Mouse (Mus musculus) small intestine, adult 2 months (tissue): Measurements from ENCODE around the gene Cyp2c23. TPM values are rescaled to one million over a fixed set of nuclear protein-coding genes. Genes with fewer than 3 reads are reported as not detected.

Experiments
- H3K27ac ChIP-seq: fragments of 200-500 bp; 2 replicates; pipeline ENCODE4 v1.5.1; 2012; ENCODE audit warnings: low read depth, low read length, control low read depth, inconsistent platforms; ENCODE audit not compliant: insufficient read depth
- H3K27me3 ChIP-seq: fragments of 200-500 bp; 2 replicates; pipeline ENCODE4 v1.6.1; 2012; ENCODE audit warnings: mild to moderate bottlenecking, moderate library complexity, low read length, inconsistent platforms; ENCODE audit not compliant: control insufficient read depth, insufficient read depth
- H3K36me3 ChIP-seq: fragments of 200-500 bp; 2 replicates; pipeline ENCODE4 v1.6.1; 2012; ENCODE audit warnings: mild to moderate bottlenecking, low read length, control low read depth, inconsistent platforms; ENCODE audit not compliant: control insufficient read depth, insufficient read depth
- H3K4me1 ChIP-seq: fragments of 200-500 bp; 2 replicates; pipeline ENCODE4 v1.6.1; 2012; ENCODE audit warnings: low read length, inconsistent platforms, mixed read lengths; ENCODE audit not compliant: control insufficient read depth, insufficient read depth, insufficient read length
- H3K4me3 ChIP-seq: fragments of 200-500 bp; 2 replicates; pipeline ENCODE4 v1.5.1; 2012; ENCODE audit warnings: low read depth, mild to moderate bottlenecking, control low read depth, inconsistent platforms, low read length, moderate library complexity
- CTCF ChIP-seq: fragments of 200-500 bp; IDR thresholded peaks from 2 replicates; pipeline ENCODE4 v1.5.1; 2012; ENCODE audit warnings: low read depth, mild to moderate bottlenecking, control low read depth, inconsistent platforms, low read length, moderate library complexity, mixed read lengths; ENCODE audit not compliant: insufficient replicate concordance, insufficient read length; ENCODE audit errors: extremely low read depth
- POLR2A ChIP-seq: fragments of 200-500 bp; IDR thresholded peaks from 2 replicates; pipeline ENCODE4 v1.6.1; 2012; ENCODE audit warnings: low read depth, mild to moderate bottlenecking, control low read depth, inconsistent platforms, low read length, moderate library complexity
- WGBS: fragments of 180-500 bp; shearing (Covaris S2); methylation state at CpG from one replicate; pipeline ENCODE4 v1.1.7; 2018; 5-methylcytosine and 5-hydroxymethylcytosine counted together
- polyA plus RNA-seq: library from polyadenylated mRNA; depleted of rRNA; stranded (reverse); fragments of >200 nt; gene quantifications from 2 replicates; pipeline ENCODE4 v1.2.3, GENCODE M21; 2012

Gene Cyp2c23
- polyA plus RNA-seq, 1 experiment: 0.71 TPM

DNA sequence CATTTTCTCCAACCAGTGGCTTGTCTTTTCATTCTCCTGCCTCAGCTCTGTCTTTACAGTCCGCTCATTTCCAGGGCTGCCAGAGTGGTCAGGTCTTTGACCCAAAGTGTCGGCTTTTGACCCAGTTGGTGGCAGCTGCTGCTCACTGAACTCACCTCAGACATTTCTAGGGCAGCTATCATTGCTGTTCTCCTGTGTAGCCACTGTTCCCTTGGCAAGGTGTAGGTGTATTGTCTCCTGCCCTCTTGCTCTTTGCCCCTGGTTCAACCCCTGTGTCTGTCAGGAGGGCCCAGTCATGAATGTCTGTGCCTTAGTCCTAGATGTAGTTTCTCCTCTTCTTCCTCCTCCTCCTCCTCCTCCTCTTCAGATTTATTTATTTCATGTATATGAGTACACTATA lies 24.7 kb downstream of the Cyp2c23 start:
- H3K36me3 ChIP-seq: no peaks in the 10 kb centered on the region

DNA sequence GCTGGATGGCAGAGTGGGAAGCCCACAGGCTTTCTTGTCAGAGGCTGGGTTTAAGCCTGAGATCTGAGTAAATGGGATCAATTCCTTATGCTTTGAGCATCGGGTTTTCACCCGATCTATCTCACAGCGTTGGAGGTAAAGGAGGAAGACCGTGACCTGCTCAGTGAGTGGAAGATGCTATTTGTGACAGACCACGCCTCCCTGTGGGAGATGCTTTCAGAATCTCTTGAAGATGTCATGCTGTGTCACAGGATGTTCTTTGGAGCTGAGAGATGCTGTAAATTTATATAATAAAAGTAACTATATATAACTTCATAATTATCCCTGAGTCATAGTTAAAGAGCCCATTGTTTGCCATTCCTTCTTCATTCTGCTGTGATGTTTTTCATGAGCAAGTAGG lies 28.3 kb downstream of the Cyp2c23 start:
- Histone ChIP-seq H3K27ac (no peak overlapping the region), H3K4me1 (peaks cover 2% of the 10 kb centered on the region; the same call in 1 of the 2 replicates), H3K4me3 (no peak overlapping the region), H3K36me3 (no peaks in the 10 kb centered on the region), H3K27me3 (no peaks in the 10 kb centered on the region)
- WGBS: 86% methylated on average over 5 of the region's 5 CpGs
- TF ChIP-seq CTCF (no peak), POLR2A (no peak)

More for the DNA sequence above, 24.7 kb downstream of the Cyp2c23 start:
- no peaks in the 10 kb centered on the region for H3K27me3 ChIP-seq
- H3K4me1 ChIP-seq: peaks cover 2% of the 10 kb centered on the region; the same call in 1 of the 2 replicates
- WGBS: 78% methylated on average over 2 of the region's 2 CpGs
- TF ChIP-seq POLR2A (no peak), CTCF (no peak)
- no peak overlapping the region for H3K27ac ChIP-seq
- H3K4me3 ChIP-seq: no peak overlapping the region

DNA sequence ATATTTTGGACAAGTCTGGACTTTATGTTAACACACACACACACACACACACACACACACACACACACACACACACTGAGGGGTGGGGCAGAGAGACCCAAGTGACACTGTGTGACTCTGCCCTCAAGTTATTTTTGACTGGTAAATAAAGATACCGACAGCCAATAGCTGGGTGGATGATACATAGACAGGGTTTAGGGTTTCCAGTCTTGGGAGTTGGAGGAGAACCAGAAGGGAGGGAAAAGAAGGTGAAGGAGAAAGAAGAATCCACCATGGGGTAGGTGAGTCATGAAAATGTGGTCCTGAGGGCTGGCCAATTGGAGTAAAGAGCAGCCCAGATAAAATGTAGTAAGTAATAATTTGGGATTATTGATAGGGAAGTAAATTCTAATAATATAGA lies 28.9 kb downstream of the Cyp2c23 start:
- TF ChIP-seq POLR2A (no peak), CTCF (no peak)
- no peak overlapping the region for H3K4me3 ChIP-seq
- peaks cover 2% of the 10 kb centered on the region; the same call in 1 of the 2 replicates for H3K4me1 ChIP-seq
- no peak overlapping the region for H3K27ac ChIP-seq
- WGBS: 59% methylated on average over 1 of the region's 1 CpGs
- no peaks in the 10 kb centered on the region for H3K27me3 ChIP-seq
- H3K36me3 ChIP-seq: no peaks in the 10 kb centered on the region

DNA sequence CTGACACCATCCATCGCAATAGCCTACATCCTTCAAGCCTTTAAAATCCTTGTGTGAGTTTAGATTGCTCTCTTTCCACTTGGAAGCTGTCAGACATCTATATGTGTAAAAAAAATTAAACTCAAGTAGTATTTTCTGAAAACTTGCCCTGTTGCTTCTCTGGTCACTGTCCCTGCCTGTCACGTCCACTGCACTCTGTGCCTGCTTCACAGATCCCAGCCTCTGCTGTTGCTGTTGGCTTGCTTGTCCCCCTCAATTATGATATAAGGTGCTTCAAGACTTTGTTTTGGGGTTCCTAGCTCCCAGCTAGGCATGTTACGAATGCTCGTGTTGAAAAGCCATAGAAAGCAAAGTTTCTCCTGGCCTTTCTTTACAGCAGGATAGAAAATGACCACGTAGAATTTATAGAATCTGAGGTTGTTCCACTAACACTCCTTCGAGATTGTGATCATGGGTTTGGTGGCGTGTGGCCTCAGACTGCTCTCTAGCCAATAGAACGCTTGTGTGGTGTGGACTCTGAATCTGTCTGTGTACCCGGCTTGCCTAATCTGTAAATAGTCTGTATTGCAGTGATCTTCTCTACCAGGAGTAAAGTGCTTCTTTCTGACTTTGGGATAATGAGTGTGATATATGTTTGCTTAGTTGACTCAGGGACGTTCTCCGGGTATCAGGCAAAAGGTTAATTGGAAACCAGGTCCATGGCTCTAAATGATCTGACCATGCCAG lies 30.0 kb downstream of the Cyp2c23 start:
- no peaks in the 10 kb centered on the region for H3K27me3 ChIP-seq
- WGBS: 48% methylated on average over 11 of the region's 11 CpGs
- H3K4me1 ChIP-seq: no peaks in the 10 kb centered on the region; the same call in 1 of the 2 replicates
- no peaks in the 10 kb centered on the region for H3K36me3 ChIP-seq
- no peak overlapping the region for H3K4me3 ChIP-seq
- no peak overlapping the region for H3K27ac ChIP-seq
- no peak for TF ChIP-seq CTCF
- TF ChIP-seq POLR2A: no peak

DNA sequence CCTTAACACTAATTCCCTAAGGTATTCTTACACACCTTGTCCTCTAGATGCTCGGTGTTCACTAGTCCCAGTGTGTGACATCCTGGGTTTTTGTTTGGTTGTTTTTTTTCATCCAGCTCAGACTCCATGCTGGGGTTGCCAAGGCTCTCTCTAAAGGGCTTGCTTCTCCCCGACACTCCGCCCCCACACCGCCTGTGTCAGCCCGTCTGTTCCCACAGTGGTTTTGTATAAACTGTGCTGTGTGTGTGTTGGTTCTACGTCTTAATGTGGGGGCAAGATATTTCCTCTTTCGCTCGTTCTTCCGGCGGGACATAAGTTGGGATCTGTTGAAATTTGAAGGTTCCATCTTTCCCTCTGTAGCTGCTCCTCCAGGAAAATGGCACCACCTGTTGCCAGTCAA lies 30.9 kb downstream of the Cyp2c23 start:
- Histone ChIP-seq H3K36me3 (no peaks in the 10 kb centered on the region), H3K4me1 (no peaks in the 10 kb centered on the region; the same call in 1 of the 2 replicates), H3K4me3 (no peak overlapping the region), H3K27ac (no peak overlapping the region), H3K27me3 (no peaks in the 10 kb centered on the region)
- 78% methylated on average over 10 of the region's 10 CpGs for WGBS
- no peak for TF ChIP-seq POLR2A
- no peak for TF ChIP-seq CTCF

DNA sequence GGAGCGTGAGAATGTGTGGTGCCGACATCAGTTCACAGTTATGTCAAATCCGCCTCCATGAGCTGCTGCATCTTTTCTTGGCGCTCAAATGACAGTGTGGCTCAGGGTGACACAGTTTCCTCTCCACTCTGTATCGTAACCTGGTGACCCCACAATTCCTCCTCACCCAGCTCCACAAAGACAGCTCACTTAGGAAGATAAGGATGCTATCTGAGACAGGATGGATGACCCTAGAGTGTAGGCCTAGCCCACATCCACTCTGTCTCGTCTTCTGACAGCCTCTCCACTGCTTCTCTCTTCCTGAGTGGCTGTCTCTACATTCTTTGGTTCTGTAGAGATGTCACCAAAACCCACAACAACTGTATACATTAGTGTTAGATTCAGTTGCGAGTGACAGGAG lies 33.6 kb downstream of the Cyp2c23 start:
- 84% methylated on average over 7 of the region's 7 CpGs for WGBS
- Histone ChIP-seq H3K27ac (no peak overlapping the region), H3K27me3 (no peaks in the 10 kb centered on the region), H3K4me1 (no peaks in the 10 kb centered on the region; the same call in 1 of the 2 replicates), H3K36me3 (no peaks in the 10 kb centered on the region), H3K4me3 (no peak overlapping the region)
- TF ChIP-seq CTCF: no peak
- TF ChIP-seq POLR2A: no peak

DNA sequence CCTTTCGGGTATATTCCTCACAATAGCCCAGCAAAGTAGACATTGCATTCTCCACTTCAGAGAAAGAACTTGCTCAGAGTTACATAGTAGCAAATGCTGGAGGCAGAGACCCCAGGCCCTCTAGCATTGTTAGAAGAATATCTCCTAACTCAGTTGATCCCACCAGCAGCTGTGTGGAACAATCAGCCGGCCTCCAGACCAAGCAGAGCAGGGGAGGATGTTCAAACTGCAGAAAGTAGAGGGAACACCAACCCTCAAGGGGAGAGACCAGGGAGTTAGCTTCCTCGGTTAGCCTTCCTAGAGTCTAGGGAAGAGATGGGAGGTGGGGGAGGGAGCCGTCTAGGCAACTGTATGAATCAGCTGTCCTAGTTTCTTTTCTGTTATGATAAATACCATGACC lies 36.5 kb downstream of the Cyp2c23 start:
- no peak overlapping the region for H3K4me3 ChIP-seq
- H3K27ac ChIP-seq: 0 out of 2 replicates have a peak overlapping the region, but pooled peaks have one; percentile 2
- H3K36me3 ChIP-seq: no peaks in the 10 kb centered on the region

More for the DNA sequence above, 36.5 kb downstream of the Cyp2c23 start:
- TF ChIP-seq CTCF (no peak), POLR2A (no peak)
- 69% methylated on average over 4 of the region's 4 CpGs for WGBS
- Histone ChIP-seq H3K4me1 (no peaks in the 10 kb centered on the region), H3K27me3 (no peaks in the 10 kb centered on the region)
